Mouse (Mus musculus): ENCODE results near the gene Inmt. TPM values are rescaled to one million over a fixed set of nuclear protein-coding genes. Genes with fewer than 3 reads are reported as not detected.

Inmt gene
- total RNA-seq (2012; rRNA removed) (not detected in 2 replicates), total RNA-seq (2014; rRNA removed) (not detected in 2 replicates), polyA plus RNA-seq (2012; ENCODE audit: insufficient read length, low read depth) (not detected in 2 replicates)

- H3K4me2 ChIP-seq (ENCODE audit: insufficient read depth, low read depth, poor library complexity, severe bottlenecking): no peak within 1 kb of the TSS
- in situ Hi-C loops (cut with MboI; ENCODE audit: low pct_ligation_motif_present, low pct_unique_long_range_greater_than_20kb, low sequenced_read_pairs) (no loop called here), dilution Hi-C loops (cut with MboI; ENCODE audit: extremely low pct_ligation_motif_present, extremely low pct_unique_long_range_greater_than_20kb, low sequenced_read_pairs) (no loop called here)
- no peak within 1 kb of the TSS for H3K9ac ChIP-seq (ENCODE audit: insufficient read depth, low read depth)
- peaks cover 46% of the 10 kb centered on the region for H3K27me3 ChIP-seq (replicated peaks)
- no peak within 1 kb of the TSS for H3K27ac ChIP-seq (ENCODE audit: insufficient read depth, low read depth)
- TF ChIP-seq PAX5 (IDR thresholded peaks at IDR 0.05; ENCODE audit: low read length): no peak
- TF ChIP-seq ETS1 (conservative IDR thresholded peaks at IDR 0.05; ENCODE audit: low read depth, low read length): no peak
- no peak for TF ChIP-seq USF1 (IDR thresholded peaks at IDR 0.05; ENCODE audit: low read depth, low read length)
- TF ChIP-seq E2F4 (IDR thresholded peaks at IDR 0.05; ENCODE audit: insufficient replicate concordance, low read depth, low read length): no peak
- TF ChIP-seq CTCF (conservative IDR thresholded peaks at IDR 0.05 in 1 of 2, IDR thresholded peaks at IDR 0.05 in 1 of 2; ENCODE audit: low read depth in 2 of 2, low read length in 2 of 2): no peak
- TF ChIP-seq JUND (conservative IDR thresholded peaks at IDR 0.05; ENCODE audit: low read depth, low read length): no peak
- no peak for TF ChIP-seq MAZ (IDR thresholded peaks at IDR 0.05; ENCODE audit: low read depth, low read length)
- no peak for TF ChIP-seq USF2 (conservative IDR thresholded peaks at IDR 0.05; ENCODE audit: low read depth, low read length)
- TF ChIP-seq MEF2A (IDR thresholded peaks at IDR 0.05; ENCODE audit: borderline replicate concordance, low read depth, low read length): no peak
- no peak for TF ChIP-seq IRF4 (IDR thresholded peaks at IDR 0.05; ENCODE audit: low read depth, low read length)
- no peak for TF ChIP-seq EP300 (IDR thresholded peaks at IDR 0.05; ENCODE audit: low read length)
- no peak for TF ChIP-seq UBTF (IDR thresholded peaks at IDR 0.05; ENCODE audit: low read depth, low read length)
- no peaks in the 10 kb centered on the region for H3K36me3 ChIP-seq (replicated peaks in 1 of 2; ENCODE audit: control insufficient read depth in 1 of 2, insufficient read depth in 1 of 2, low read length in 1 of 2)
- no peaks in the 10 kb centered on the region for H3K4me1 ChIP-seq (ENCODE audit: control insufficient read depth in 1 of 2, insufficient read depth in 2 of 2)
- H3K79me2 ChIP-seq (replicated peaks; ENCODE audit: control insufficient read depth, extremely low read depth, insufficient read depth, poor library complexity, severe bottlenecking): no peaks in the 10 kb centered on the region
- no peak within 1 kb of the TSS for H3K4me3 ChIP-seq (replicated peaks in 1 of 3; ENCODE audit: low read depth in 2 of 3, low read length in 2 of 3, poor library complexity in 1 of 3)
- no peak for DNase-seq (ENCODE audit: extremely low read depth)
- H3K9me3 ChIP-seq (replicated peaks; ENCODE audit: low read length): no peaks in the 10 kb centered on the region
Measured at GRCm38 (mm10) chr6:55174741-55175181, at the start of gene Inmt. Inmt (minus strand) TSS chr6:55175043.

DNA sequence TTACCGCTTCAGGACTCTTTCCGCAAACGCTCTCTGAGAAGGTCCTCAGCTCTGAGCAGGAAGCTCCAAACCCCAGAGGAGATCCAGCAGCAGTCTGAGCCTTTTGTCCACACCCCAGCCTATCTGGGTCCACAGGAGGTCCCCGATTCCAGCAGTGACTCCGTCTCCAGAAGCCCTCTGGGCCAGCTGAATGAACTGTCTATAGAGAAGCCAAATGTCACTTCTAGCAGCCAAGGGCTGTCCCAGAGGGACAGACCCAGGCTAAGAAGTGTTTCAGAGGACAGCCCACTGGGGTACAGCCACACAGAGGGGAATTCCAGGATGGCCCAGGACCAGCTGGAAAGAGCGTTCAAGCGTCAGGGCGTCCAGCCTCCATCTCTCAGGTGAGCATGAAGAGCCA is 49.1 kb upstream of the Inmt start:
- in situ Hi-C loops (cut with MboI; ENCODE audit: low pct_ligation_motif_present, low pct_unique_long_range_greater_than_20kb, low sequenced_read_pairs) (no loop called here), dilution Hi-C loops (cut with MboI; ENCODE audit: extremely low pct_ligation_motif_present, extremely low pct_unique_long_range_greater_than_20kb, low sequenced_read_pairs) (no loop called here)

DNA sequence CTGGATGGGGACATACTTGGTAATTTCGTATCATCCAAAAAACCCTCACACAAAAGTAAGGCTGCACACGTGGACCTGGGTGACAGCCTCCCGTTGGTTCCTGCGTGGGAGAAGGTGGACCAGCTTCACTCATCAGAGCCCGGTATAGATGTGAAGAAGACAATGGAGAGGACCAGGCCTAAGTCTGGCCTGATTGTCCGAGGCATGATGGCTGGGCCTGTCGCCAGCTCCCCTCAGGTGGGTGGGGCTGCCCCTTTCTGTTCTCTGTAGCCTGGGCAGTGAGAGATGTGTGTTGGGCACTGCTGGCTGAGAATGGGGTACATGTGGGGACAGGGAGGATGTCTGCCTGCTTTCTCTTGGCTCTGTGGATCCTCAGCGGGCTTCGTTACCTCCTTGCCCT is 43.4 kb upstream of the Inmt start:
- no peak for DNase-seq (ENCODE audit: extremely low read depth)
- Histone ChIP-seq H3K9me3 (replicated peaks; ENCODE audit: low read length) (no peaks in the 10 kb centered on the region), H3K27me3 (replicated peaks) (peaks cover 23% of the 10 kb centered on the region), H3K79me2 (replicated peaks; ENCODE audit: control insufficient read depth, extremely low read depth, insufficient read depth, poor library complexity, severe bottlenecking) (no peaks in the 10 kb centered on the region), H3K4me3 (replicated peaks in 1 of 3; ENCODE audit: low read depth in 2 of 3, low read length in 2 of 3, poor library complexity in 1 of 3) (no peak overlapping the region), H3K9ac (ENCODE audit: insufficient read depth, low read depth) (no peak overlapping the region), H3K4me2 (ENCODE audit: insufficient read depth, low read depth, poor library complexity, severe bottlenecking) (no peak overlapping the region), H3K4me1 (ENCODE audit: control insufficient read depth in 1 of 2, insufficient read depth in 2 of 2) (peaks cover 0 to 11% of the 10 kb centered on the region in 2 experiments; a peak in 1 of 4 replicates), H3K36me3 (replicated peaks in 1 of 2; ENCODE audit: control insufficient read depth in 1 of 2, insufficient read depth in 1 of 2, low read length in 1 of 2) (no peaks in the 10 kb centered on the region), H3K27ac (ENCODE audit: insufficient read depth, low read depth) (no peak overlapping the region)
- in situ Hi-C loops (cut with MboI; ENCODE audit: low pct_ligation_motif_present, low pct_unique_long_range_greater_than_20kb, low sequenced_read_pairs) (no loop called here), dilution Hi-C loops (cut with MboI; ENCODE audit: extremely low pct_ligation_motif_present, extremely low pct_unique_long_range_greater_than_20kb, low sequenced_read_pairs) (no loop called here)
- TF ChIP-seq CTCF (conservative IDR thresholded peaks at IDR 0.05 in 1 of 2, IDR thresholded peaks at IDR 0.05 in 1 of 2; ENCODE audit: low read depth in 2 of 2, low read length in 2 of 2): no peak
- TF ChIP-seq MAZ (IDR thresholded peaks at IDR 0.05; ENCODE audit: low read depth, low read length): no peak
- no peak for TF ChIP-seq POLR2AphosphoS2 (IDR thresholded peaks at IDR 0.05; ENCODE audit: low read depth, low read length)
- TF ChIP-seq CHD1 (IDR thresholded peaks at IDR 0.05; ENCODE audit: low read depth, low read length): no peak
- no peak for TF ChIP-seq NELFE (IDR thresholded peaks at IDR 0.05; ENCODE audit: low read depth, low read length)
- no peak for TF ChIP-seq UBTF (IDR thresholded peaks at IDR 0.05; ENCODE audit: low read depth, low read length)
- no peak for TF ChIP-seq MYC (IDR thresholded peaks at IDR 0.05; ENCODE audit: low read depth, low read length)
- no peak for TF ChIP-seq ZMIZ1 (IDR thresholded peaks at IDR 0.05; ENCODE audit: low read depth, low read length)
- no peak for TF ChIP-seq JUN (IDR thresholded peaks at IDR 0.05; ENCODE audit: insufficient read depth, low read depth, low read length)
- no peak for TF ChIP-seq CHD2 (IDR thresholded peaks at IDR 0.05; ENCODE audit: low read length)
- no peak for TF ChIP-seq MXI1 (IDR thresholded peaks at IDR 0.05; ENCODE audit: low read depth, low read length)

More for the DNA sequence above, 49.1 kb upstream of the Inmt start:
- TF ChIP-seq MAFK (IDR thresholded peaks at IDR 0.05; ENCODE audit: insufficient replicate concordance, low read length): no peak
- no peaks in the 10 kb centered on the region for H3K79me2 ChIP-seq (replicated peaks; ENCODE audit: control insufficient read depth, extremely low read depth, insufficient read depth, poor library complexity, severe bottlenecking)
- no peak overlapping the region for H3K4me2 ChIP-seq (ENCODE audit: insufficient read depth, low read depth, poor library complexity, severe bottlenecking)
- no peak overlapping the region for H3K27ac ChIP-seq (ENCODE audit: insufficient read depth, low read depth)
- DNase-seq (ENCODE audit: extremely low read depth): no peak
- peaks cover 0 to 14% of the 10 kb centered on the region in 2 experiments; a peak in 2 of 4 replicates for H3K4me1 ChIP-seq (ENCODE audit: control insufficient read depth in 1 of 2, insufficient read depth in 2 of 2)
- no peak overlapping the region for H3K9ac ChIP-seq (ENCODE audit: insufficient read depth, low read depth)
- no peak overlapping the region for H3K4me3 ChIP-seq (replicated peaks in 1 of 3; ENCODE audit: low read depth in 2 of 3, low read length in 2 of 3, poor library complexity in 1 of 3)
- peaks cover 13% of the 10 kb centered on the region for H3K27me3 ChIP-seq (replicated peaks)
- no peaks in the 10 kb centered on the region for H3K36me3 ChIP-seq (replicated peaks in 1 of 2; ENCODE audit: control insufficient read depth in 1 of 2, insufficient read depth in 1 of 2, low read length in 1 of 2)
- H3K9me3 ChIP-seq (replicated peaks; ENCODE audit: low read length): no peaks in the 10 kb centered on the region

Measured in CH12.LX (cell line).